Mouse (Mus musculus) gastrocnemius, postnatal 4 days (tissue): ENCODE results near the gene Smad3. TPM values are rescaled to one million over a fixed set of nuclear protein-coding genes. Genes with fewer than 3 reads are reported as not detected.

Experiments
- DNase-seq, 2 experiments: peaks; one replicate each; pipeline ENCODE4 v3.0.0; 2021 to 2022; ENCODE audit warnings: low spot score in 2 of 2, mixed read lengths in 2 of 2
- long read RNA-seq, 2 experiments: library from polyadenylated mRNA; stranded (forward); transcript quantifications; one replicate each; pipeline ENCODE4 v2.0.0; 2021
- total RNA-seq, 2 experiments: library from RNA; stranded (reverse); gene quantifications; 2 replicates each; pipeline ENCODE4 v1.2.3; 2021

Gene Smad3
- total RNA-seq, result 10 to 100 TPM; 42.9 to 44.6 TPM
- long read RNA-seq, experiment 1, full-length matches to known transcripts, result 1 of 28 reads
- long read RNA-seq, experiment 1, partial matches to known transcripts, result 0 of 28 reads
- long read RNA-seq, experiment 1, other reads (novel, unspliced or antisense), result 27 of 28 reads
- long read RNA-seq, experiment 2, full-length matches to known transcripts, result 2 of 38 reads
- long read RNA-seq, experiment 2, partial matches to known transcripts, result 0 of 38 reads
- long read RNA-seq, experiment 2, other reads (novel, unspliced or antisense), result 36 of 38 reads

DNA sequence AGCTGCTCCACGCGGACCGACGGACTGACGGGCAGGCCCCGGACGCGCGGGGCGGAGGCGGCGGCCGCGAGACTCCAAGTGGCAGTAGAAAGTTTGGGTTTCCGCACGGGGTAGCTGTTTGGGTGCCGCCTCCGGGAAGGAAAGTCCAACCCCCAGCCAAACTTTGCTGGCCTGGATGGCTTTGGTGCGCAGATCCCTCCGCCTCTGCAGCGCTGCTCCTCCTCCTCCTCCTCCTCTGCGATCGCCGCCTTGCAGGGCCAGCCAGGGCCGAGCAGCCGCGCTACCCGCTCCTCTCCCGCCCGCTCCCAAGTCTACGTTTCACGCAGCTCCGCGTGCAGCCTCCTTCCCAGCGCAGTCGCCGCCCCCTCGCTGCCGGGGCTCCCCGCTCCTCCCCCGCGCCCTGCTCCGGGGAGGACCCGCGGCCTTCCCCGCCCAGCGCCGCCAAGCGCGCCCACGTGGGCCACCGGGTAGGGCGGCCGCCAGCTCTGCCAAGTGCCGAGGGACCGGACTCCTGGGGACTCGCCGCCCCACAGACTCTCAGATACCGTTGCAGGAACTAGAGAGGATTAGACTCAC, at the start of gene Smad3:
Smad3 (minus strand) TSS at position 130 of the 576 bp plus-strand sequence.
- DNase-seq, result peak; percentile 91 to 92

DNA sequence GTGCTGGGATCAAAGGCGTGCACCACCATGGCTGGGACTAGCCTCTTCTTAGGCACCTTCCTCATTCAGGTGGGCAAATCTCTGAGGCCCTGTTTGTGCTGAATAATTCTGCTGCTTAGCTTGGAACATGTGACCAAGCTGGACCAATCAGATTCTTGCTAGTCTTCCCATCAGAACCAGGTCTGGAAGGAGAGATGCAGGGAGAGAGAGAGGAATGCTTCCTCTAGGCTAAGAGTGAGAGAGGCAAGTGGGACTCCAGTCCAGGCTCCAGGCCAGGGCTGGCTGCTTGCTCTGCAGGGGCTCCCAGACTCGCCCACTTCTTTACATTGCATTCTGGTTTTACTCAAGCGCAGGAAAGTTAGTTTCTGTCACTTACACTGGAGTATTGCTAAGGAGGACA, 47.1 kb upstream of the Smad3 start:
- DNase-seq, result no peak

DNA sequence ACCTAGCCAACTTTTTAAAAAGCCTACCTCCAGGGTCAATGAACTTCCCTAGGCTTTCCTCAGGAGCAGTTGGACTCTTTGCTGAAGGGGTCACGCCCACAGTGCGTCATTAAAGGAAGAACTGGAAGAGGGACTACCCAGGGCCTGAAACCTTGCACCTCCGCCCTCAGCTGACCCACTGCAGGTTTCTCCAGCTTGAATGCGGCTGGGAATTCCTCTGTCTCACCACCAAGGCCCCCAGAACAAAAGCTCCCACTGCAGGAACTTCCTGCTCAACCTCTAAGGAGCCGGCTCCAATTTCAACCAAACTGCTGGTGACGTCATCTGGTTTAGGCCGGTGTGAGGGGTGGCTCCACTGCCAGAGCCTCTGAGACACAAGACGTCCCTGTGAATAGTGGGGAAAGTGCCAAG, 45.4 kb upstream of the Smad3 start:
- DNase-seq, result no peak

DNA sequence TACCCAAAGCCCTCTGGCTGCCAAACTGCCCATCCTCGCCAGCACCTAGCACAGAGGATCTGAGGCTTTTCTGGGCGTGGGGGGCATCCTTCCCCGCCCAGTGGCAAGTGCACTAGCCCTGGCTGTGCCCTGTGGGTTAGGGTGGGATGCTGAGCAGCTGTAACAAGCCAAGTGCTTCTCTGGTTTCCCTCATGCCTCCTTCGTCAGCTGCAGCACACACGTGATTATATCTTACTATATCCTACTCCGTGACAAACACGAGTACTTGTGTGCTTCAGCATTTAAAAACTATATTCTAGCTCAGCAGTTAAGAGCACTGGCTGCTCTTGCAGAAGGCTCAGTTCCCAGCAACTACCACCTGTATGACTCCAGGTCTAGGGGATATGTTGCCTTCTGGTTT, 44.7 kb upstream of the Smad3 start:
- no peak for DNase-seq

DNA sequence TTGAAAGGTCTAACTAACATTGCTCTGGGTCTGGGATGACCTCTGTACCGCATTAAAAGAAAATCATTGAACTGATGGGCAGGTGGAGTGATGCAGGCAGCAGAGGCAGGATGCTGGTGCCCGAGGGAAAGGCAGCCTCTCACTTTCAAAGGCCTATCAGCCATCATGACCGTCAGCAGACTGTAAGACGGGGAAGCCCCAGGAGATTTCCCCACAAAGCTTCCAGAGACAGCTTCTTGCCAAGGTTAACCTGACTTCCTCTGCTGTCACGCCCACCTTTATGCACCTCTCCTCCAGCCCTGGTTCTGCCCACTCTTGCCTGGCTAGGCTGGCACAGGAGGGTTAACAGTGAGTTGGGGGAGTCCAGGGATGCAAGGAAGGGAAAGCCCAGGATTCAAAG, 44.3 kb upstream of the Smad3 start:
- DNase-seq, result no peak

DNA sequence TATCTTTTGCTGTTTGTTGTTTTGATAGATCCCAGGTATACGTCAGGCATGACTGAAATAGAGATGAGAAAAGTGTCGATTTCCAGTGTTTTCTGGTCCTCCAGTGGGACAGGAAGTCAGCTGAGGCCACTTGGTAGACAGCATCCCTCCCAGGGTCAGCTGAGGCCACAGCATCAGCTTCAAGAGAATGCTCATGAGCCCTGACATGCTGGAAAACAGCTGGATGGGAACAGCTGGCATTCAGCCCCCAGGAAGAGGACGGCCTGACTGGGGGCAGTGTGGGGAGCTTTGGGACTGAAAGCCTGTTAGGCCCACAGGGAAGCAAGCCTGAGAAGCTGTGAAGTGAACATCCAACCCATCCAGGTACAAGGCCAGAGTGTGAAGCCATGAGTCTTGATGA, 38.6 kb upstream of the Smad3 start:
- DNase-seq, result no peak

DNA sequence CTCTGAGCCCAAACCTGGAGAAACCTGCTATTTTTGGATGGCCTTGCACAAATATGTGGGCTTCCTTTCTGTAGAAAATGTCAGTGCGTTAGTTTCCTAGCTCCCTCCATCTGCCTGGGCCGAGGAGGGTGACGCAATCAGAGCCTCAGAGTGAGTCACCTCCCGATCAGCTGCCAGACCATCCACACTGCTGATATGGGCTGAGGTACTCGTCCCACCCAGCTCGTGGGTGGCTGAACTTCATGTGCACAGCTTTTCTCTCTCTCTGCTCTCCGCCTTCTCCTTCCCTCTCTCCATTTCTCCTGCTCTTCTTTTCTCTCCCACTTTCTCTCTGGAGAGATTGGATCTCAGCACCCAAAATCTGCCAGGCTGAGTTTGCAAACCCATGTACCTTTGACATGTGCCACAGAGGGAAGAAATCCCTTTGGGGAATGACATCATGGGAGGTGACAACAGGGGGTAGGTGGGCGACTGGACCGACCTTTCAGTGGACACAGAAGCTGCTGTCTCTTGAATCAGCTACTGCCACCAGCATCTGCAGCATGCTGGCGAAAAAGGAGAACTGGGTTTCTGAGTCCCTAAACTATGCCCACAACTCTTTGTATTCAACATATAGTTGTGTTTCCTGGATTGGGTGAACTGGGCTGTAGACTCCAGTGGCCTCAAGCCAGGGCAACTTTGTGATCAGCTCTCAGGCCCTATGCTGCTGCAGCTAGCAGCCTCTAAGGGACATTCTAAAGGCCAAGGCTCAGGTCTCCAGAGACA, 36.1 kb upstream of the Smad3 start:
- peak in 1 of 2 experiments; percentile 45 for DNase-seq

DNA sequence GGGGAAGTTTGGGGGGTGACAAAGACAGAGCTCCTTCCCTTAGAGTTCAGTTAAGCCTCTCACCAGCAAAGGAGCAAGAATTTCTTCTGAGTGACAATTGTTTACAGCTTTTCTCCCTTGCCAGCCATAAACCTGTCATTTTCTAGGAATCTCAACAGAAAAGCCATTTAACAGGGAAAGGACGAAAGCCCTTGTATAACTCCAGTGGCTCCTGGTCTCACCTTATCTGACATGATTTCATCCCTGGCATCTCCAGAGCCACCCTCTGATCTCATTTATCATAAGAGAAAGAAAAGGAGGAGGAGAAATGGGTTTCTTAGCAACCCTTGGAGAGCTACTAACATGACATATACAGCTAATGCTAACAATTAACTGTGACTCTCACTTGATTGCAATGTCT, 33.9 kb upstream of the Smad3 start:
- no peak for DNase-seq

DNA sequence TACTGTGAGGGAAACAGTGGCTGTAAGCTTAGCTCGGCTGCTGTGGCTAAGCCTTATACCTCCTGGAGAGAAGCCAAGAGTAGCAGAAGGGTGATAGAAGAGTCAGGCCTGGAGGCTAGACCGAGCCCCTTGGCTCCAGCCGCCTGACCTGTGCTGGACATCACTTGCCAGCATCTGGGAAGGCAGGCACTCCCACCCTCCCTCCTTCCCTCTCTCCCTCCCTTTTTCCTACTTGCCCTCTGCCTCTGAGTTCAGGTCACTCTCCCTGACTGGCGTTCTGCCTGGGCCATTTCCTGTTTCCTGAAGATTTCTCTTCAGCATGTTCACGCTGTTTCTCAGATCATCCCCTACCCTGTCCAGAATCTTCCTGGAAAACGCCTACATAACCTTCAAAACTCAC, 33.5 kb upstream of the Smad3 start:
- peak in 1 of 2 experiments; percentile 41 for DNase-seq

DNA sequence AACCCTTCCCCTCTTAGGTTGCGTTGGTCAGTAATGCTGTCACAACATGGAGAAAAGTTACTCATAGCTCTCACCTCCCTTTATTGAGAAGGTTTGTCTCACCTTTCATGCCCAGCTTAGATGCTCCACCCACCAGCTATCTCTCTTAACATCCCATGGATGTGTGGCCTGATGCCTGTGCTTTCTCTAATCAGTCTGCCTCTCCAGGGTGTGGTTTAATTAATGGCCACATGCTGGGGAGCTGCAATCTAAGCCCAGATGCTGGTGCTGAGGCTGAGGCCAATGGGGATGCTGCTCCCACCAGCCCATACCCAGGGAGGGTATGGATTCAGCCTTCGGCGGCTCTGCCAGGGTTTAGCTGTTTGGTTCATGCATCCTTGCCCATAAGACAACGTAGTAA, 32.4 kb upstream of the Smad3 start:
- no peak for DNase-seq

DNA sequence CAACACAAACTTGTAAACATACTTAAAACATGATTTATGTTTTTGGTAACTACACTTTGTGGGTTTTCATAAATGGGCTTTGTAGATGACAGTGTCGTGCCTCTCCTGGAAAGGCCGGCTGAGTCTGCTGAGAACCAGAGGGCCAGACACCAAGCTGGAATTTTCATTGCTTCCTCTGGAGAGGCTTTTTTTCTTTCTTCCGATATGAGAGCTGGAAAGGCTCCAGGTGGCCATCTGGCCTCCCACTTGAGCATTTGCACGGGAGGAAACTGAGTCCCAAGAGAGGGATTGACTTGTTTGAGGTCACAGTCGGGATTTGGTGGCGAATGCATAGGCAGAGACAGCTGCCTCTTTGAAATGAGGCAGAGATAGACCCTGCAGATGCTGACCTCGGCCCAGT, 31.6 kb upstream of the Smad3 start:
- peak in 1 of 2 experiments; percentile 48 for DNase-seq

DNA sequence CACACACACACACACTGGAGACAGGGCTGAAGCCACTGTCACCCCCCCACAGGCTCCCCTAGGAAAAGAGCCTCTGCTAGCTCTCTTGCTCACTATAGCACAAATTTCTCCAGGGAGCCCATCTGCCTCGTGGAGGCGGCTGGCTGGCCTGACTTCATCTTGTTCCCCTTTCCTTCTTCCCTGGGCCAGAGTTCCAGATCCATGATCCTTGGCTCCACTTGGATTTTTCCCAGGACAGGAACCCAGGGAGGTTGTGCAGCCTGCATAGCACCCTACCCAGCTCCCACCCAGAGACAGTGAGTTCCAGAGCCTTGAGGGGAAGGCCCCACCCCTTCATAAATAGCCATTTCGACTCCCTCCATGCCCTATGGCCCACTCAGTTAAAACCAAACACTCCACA, 29.8 kb upstream of the Smad3 start:
- no peak for DNase-seq

DNA sequence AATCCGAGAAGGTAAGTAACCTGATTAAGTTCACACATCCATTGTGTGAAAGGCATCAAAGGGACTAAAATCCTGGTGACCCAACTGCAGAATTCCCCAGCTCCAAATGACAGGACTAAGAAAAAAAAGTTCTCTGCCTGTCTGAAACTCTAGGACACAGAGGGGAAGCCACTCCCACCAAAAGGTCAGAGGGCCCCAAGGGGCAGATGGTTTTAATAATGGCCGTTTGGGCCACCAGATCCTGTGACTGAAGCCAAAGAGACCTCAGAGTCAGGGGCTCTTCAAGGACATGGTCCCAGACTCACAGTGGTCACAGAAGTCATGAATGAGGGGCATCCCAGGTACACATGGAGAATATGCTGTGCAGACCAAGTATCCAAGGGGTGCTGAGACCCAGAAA, 29.3 kb upstream of the Smad3 start:
- DNase-seq, result no peak

DNA sequence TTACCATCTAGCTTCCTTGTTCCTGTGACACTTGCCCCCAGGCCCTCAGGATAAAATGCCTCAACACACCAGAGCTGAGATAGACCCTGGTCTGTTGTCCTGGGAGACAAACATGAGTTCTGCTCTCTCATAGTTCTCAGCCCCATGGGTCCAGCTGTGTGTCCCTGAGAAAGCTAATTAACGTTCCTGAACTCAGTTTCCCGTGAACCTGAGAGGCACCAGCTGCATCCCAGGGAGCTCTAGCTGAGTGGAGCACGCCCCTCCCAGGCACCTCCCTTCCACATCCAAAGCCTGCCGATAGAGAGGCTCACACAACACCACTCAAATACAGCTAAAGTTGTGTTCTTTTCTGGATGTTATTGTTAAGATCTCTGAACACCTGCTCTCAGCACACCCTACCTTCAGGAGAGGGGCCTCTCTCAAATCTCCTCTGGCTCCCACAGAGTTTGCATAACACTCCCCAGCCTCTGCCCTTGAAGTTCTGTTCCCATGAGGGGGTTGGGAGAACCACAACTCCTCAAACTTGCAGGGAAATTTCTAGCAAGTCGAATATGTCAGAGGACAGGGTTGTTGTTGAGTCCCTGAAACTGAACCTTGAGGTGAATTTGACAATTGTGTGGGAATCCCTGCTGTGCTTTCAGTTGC, 28.4 kb upstream of the Smad3 start:
- DNase-seq, result no peak

DNA sequence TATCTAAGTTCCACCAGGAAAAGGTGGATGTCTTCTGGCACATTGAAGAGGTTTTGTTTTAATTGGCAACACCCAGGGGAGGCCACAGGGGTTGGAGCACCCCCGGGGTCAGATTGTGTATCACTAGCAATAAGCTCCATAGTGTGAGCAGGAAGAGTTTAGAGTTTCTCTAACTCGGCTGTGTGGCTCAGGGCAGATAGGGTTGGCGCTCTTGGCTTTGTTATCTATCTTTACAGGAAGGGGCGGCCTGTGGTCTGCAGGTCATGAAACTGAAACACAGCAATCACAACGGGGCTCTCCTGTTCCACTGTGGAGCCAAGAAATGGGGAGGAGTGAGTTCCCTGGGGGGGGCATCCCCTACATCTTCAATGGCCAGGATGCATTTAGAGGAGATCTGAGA, 27.7 kb upstream of the Smad3 start:
- DNase-seq, result no peak

DNA sequence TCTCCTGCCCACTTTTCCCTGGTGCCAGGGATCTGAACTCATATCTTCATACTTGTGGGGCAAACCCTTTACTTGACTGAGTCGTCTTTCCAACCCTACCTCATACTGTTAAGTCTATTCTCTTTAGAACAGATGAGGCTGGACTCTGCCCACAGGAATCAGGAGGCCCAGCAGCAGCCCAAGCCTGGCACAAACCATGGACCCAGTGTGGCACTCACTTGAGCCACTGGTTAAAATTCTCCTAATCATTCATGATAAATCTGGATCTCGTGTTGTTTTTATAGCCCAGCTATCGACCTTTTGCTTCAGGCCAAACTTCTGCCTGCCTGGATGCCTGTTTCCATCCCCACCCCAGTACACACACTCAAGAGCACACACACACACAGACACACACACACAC, 26.8 kb upstream of the Smad3 start:
- no peak for DNase-seq

DNA sequence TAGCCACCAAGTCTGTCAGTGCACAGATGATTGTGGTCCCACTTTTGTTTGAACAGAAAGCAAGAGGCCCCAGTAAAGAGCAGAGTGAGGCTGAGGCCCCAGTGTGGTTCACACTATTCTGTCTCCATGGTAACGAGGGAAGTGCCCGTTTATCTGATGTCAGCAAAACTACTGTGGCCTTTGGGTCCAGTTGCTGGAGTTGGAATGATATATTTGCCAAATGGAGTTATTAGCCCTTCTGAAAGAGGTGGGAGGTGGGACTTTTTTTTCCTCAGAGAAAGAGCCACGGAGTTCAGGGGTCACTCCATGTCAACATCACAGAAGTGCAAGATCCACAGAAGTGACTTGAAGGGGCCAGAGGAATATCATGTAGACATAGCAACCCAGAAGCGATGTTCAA, 24.9 kb upstream of the Smad3 start:
- no peak for DNase-seq

DNA sequence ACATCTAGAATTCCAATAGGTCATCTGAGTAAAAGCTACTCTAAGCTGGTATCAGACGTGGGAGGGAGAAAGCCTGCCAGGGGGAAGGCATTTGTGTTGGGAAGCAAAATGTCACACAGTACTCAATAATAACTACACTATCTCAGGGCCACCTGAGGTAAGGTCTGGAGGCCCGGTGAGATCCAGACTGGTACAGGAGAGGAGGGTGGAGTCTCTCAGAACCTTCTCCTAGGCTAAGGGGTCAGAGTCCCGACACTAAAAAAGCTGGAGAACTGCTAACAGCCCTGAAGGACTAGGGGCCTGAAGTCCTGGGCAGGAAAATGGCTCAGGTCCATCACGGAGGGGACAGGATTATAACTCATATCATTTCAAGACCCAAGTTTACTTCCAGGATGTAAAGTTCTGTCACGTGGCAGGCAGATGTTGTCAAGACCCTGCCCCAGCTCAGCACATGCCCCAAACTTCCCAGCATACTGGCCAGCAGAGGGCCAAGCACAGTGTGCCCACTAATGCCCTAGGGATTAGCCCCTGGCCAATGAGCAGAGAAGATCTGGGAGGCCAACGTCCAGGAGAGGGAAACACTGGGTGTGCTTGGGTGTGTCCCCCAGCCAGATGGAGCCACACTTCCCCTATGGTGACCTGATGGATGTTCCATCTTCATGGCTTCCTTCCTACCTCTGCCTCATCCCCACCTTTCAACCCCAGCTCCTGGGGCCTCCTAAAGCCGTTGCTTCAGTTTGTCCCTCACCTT, 24.1 kb upstream of the Smad3 start:
- DNase-seq, result no peak

DNA sequence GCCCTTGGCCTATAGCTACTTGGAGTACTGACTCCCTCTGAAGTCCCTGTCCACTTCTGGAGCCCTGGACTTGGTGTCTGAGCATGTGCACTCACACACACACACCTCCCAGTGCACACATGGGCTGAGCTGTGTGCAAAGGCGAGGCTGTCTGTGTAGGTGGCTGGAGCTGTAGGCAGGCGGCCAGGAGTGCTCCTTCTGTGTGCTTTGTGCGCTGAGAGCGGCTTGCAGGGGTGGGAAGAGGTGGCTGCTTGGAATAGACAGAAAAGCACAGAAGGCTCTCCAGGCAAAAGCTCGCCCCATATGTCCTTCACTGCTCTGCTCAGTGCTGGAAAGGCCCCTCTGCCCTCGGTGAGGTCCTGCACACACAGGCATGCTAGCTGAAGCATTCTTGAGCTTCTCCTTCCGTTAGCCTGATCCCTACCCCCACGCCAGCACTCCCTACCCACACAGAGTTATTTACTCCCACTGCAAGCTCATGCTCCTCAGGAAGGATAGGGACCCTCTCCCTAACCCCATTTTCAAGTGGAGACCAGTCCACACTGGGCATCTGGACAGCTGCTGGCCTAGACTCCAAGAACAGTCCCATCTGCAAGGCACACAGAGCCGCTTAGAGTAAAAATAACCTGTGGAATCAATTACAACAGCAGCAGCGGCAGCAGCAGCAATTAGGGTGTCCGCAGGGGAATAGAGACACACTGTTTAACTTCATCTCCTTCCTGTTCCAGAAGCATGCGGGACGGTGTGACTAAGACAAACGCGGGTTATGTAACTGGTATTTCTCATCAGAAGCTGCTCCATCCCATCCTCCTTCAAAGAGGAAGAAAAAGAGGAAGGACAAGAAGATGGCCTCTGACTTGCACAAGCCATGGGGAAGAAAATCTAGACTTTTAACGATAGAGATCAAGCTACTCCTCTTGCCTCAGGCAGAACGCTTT, 22.4 kb upstream of the Smad3 start:
- DNase-seq, result no peak

DNA sequence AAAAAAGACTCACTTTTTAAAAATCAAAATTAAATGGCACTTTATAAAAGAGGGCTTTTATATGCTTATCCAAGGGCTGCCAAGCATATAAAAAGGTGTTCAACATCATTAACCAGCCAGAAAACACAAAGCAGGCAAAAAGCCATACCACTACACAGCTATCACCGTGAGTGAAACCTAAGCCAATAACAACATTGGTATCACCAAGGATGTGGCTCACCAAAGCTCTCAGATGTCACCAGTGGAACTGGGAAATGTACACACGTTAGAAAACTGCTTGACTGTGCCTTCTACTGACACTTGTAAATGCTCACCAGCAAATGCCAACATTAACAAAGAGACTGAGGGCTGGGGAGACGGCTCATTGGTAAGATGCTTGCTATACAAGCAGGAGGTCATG, 18.9 kb upstream of the Smad3 start:
- no peak for DNase-seq
